Mouse (Mus musculus): ENCODE measurements around the gene Acadsb.

The Acadsb gene

DNA sequence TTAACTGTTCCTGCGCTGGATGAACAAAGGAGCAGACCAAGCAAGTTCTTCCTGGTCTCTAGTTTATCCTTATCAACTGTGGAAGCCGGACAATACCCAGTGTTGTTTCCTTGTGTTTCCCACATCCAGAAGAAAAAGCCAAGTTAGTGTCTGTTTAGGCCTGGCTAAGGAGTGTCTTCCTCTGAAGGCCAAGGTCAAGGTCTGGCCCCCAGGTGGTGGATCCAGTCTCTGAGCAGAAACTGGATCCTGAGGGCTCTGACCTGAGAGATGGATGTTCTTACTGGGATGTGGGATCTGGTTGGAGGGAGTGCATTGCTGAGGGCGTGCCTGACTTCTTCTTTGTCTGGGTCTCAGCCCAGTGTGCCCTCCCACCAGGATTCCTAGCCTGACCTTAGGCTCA lies 55.3 kb downstream of the Acadsb start:
- no peak for DNase-seq

DNA sequence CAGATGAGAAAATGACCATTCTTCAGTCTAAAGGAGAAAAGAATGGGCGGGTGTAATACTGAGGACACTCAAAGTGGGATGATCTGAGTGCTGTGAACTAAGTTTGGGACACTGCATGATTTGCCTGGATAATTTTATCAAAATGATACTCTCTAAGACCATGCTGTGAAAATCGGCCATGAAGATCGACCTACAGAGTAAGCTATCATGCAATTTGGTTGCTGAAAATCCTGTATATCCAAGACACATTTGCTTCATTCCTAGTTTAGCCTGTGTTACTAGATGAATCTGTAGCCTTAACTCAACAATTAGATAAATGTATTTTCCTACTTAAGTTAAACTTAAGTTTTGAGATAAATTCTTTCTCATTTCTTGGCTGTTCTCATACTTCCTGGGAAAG lies 56.9 kb downstream of the Acadsb start:
- no peak for DNase-seq

DNA sequence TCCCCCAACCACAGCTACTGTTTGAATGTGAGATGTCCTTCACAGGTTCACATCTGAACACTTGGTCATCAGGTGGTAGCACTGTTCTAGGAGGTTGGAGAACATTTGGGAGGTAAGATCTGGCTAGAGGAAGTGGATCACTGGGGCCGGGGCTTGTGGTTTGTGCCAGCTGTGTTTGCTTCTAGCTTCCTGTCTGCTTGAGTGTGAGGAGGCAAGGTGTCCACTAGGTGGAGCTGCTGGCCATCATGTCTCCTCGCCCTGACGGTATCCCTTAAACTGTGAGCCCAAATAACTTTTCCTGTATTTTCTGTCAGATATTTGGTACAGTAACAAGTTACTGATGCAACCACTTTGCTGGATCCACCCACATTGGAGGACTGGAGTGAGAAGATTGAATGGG lies 59.1 kb downstream of the Acadsb start:
- DNase-seq, result no peak

DNA sequence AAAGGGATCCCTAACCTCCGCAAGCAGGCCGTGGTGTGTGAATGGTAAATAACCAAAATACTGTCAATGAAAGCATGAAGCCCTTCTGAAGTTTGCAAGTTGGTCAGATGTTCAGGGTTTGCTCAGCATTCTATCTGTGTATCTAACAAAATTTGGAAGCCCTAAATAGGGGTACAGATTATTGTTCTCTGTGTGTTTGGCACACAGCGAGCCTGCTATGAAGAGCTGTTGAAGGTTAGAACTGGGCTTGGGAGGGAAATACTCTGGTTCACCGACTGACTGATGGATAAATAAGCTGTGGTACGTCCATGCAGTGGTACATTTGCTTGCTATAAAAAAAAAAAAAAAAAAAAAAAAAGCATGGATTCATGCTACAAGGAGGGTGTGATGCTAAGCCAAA lies 61.1 kb downstream of the Acadsb start:
- no peak for DNase-seq

DNA sequence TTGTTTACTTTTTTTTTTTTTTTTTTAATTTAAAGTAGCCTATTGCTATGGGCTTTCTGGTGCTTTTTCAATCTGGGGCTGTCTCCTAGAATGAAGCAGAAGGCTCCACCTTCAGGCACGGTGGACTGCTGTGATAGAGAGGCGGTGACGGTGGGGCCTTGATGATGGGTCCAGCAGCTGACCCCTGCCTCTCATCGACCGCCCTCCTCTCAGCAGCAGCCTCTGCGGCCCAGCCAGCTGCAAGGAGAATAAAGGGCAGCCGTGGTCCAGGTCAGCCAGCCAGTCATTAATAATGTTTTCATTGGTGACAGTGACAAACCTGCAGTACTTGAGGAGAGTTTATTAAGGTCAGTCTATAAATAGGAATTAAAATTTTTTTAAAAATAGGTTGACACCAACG lies 66.7 kb downstream of the Acadsb start:
- DNase-seq, result no peak

DNA sequence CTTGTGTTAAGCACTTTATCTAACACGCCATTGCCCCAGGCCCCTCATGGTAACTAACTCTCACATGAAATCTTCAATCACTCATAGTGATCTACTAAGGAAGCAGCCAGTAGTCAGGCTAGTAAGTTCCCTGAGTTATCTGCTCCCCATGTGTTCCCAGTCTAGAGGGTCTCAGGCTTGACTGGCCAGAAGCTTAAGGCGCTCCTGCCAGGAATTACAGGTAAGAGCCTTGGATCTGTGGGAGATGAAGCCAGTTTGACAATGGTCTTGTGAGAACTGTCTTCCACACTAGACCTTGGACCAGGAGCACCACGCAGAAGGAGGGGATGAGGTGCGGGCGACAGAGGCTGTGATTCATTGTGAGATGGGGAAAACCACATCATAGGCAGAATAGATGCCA lies 68.0 kb downstream of the Acadsb start:
- no peak for DNase-seq
